Mouse (Mus musculus): ENCODE results near the gene Pnn. TPM values are rescaled to one million over a fixed set of nuclear protein-coding genes. Genes with fewer than 3 reads are reported as not detected.

The Pnn gene
- polyA plus RNA-seq (2015; fragmentation: Nextera tagmentation; extraction: Ambion mirVana), result 61.6 and 76.5 TPM in 2 replicates

DNA sequence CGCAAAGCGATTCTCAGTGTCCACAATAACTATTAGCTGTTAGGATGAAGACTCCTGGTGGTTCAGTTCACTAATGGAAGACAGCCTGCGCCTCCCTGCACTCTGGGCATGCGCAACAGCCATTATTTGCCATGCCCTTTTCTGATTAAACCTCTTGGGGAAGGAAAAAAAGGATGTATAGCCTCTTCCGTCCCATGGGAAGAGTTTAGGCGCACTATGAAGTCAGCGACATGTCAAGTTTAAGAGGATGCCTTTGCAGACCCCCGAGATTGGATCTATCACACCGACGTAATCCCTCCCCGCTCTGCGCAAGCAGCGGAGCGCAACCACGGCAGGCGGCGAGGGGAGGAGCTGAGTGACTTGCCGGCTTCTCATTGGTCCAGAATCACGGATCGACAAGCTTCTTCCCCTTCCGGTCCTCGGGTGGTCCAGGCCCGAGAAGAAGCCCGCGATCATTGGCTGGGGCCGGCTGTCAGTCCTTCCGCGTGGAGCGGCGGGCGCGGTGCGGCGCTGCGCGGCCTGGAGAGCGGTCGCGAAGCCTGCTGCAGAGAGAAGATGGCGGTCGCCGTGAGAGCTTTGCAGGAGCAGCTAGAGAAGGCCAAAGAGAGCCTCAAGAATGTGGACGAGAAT, at the start of gene Pnn:
TSS of gene Pnn (plus strand) at position 437 of the 630 bp plus-strand sequence.
- ATAC-seq (replicated peaks; ENCODE audit: extremely low read depth, insufficient read depth, low FRiP score), result peak; percentile 99
- under 1% methylated on average over 43 of the region's 43 CpGs for WGBS
- H3K27me3 ChIP-seq (ENCODE audit: control insufficient read depth, insufficient read depth, low read length), result peaks cover 2% of the 10 kb centered on the region; the same call in 1 of the 2 replicates

GRCm38 (mm10) chr12:59017970-59018369, 48.7 kb upstream of the Pnn start:
- H3K27me3 ChIP-seq (ENCODE audit: control insufficient read depth, insufficient read depth, low read length), result no peaks in the 10 kb centered on the region
- no peak overlapping the region for H3K27ac ChIP-seq (ENCODE audit: low read length)
- no peak overlapping the region for H3K4me3 ChIP-seq (ENCODE audit: low read length)
- WGBS, result 89% methylated on average over 8 of the region's 8 CpGs
- ATAC-seq (replicated peaks; ENCODE audit: extremely low read depth, insufficient read depth, low FRiP score), result no peak
- H3K36me3 ChIP-seq (ENCODE audit: control insufficient read depth, insufficient read depth), result peaks cover 28% of the 10 kb centered on the region
- no peak overlapping the region for H3K9ac ChIP-seq (ENCODE audit: low read length)
- no peak overlapping the region for H3K4me2 ChIP-seq (ENCODE audit: low read depth, low read length)
- H3K4me1 ChIP-seq (ENCODE audit: control insufficient read depth, insufficient read depth, low read length), result peaks cover 3% of the 10 kb centered on the region
- H3K9me3 ChIP-seq (replicated peaks; ENCODE audit: control insufficient read depth, low read length), result no peaks in the 10 kb centered on the region

More for the DNA sequence above, at the start of gene Pnn:
- Histone ChIP-seq H3K27ac (ENCODE audit: low read length) (peak within 1 kb of the TSS; percentile 95), H3K4me1 (ENCODE audit: control insufficient read depth, insufficient read depth, low read length) (peaks cover 3% of the 10 kb centered on the region), H3K36me3 (ENCODE audit: control insufficient read depth, insufficient read depth) (peaks cover 30% of the 10 kb centered on the region), H3K4me2 (ENCODE audit: low read depth, low read length) (peak within 1 kb of the TSS; percentile 79), H3K4me3 (ENCODE audit: low read length) (peak within 1 kb of the TSS; percentile 97), H3K9me3 (replicated peaks; ENCODE audit: control insufficient read depth, low read length) (no peaks in the 10 kb centered on the region), H3K9ac (ENCODE audit: low read length) (peak within 1 kb of the TSS; percentile 100)

DNA sequence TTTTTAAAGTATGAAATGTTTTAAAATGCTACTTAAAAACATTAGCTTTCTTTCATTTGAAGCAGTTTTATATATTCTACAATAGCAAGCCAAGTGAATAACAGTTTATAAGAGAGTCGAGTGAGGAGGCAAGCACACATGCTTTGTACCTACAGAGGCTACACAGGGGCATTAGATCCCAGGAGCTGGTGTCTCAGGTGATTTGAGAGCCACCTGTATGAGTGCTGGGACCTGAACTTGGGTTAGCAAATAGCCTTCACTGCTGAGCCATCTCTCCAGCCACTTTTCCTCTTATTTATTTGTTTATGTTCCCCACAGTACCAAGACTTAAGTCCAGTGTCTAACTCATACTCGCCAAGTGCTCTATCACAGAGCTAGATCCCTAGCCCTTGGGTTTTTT, 46.8 kb upstream of the Pnn start:
- Histone ChIP-seq H3K4me2 (ENCODE audit: low read depth, low read length) (no peak overlapping the region), H3K9me3 (replicated peaks; ENCODE audit: control insufficient read depth, low read length) (no peaks in the 10 kb centered on the region), H3K9ac (ENCODE audit: low read length) (no peak overlapping the region), H3K36me3 (ENCODE audit: control insufficient read depth, insufficient read depth) (peaks cover 31% of the 10 kb centered on the region), H3K27me3 (ENCODE audit: control insufficient read depth, insufficient read depth, low read length) (no peaks in the 10 kb centered on the region), H3K4me3 (ENCODE audit: low read length) (no peak overlapping the region), H3K27ac (ENCODE audit: low read length) (no peak overlapping the region), H3K4me1 (ENCODE audit: control insufficient read depth, insufficient read depth, low read length) (no peaks in the 10 kb centered on the region)
- WGBS, result 88% methylated on average over 2 of the region's 2 CpGs
- no peak for ATAC-seq (replicated peaks; ENCODE audit: extremely low read depth, insufficient read depth, low FRiP score)

DNA sequence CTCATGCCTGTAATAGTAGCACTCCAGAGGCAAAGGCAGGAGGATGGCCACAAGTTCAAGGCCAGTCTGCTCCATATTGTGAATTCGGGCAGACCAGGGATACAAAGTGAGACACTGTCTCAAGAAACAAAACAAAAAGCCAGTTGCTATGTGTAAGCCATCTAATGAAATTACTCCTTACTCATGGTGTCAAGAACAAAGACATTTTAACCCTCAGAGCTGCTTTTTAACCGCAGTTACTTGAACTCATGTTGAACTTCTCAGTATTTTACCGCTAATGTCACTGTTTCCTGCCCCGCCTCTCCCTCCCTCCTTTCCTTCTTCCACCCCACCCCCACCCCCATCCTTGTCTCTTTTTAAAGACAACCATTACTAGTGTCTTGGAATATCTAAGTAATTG, 45.4 kb upstream of the Pnn start:
- Histone ChIP-seq H3K9ac (ENCODE audit: low read length) (no peak overlapping the region), H3K36me3 (ENCODE audit: control insufficient read depth, insufficient read depth) (peaks cover 40% of the 10 kb centered on the region), H3K27me3 (ENCODE audit: control insufficient read depth, insufficient read depth, low read length) (no peaks in the 10 kb centered on the region), H3K4me3 (ENCODE audit: low read length) (no peak overlapping the region), H3K27ac (ENCODE audit: low read length) (no peak overlapping the region), H3K4me1 (ENCODE audit: control insufficient read depth, insufficient read depth, low read length) (no peaks in the 10 kb centered on the region), H3K4me2 (ENCODE audit: low read depth, low read length) (no peak overlapping the region), H3K9me3 (replicated peaks; ENCODE audit: control insufficient read depth, low read length) (no peaks in the 10 kb centered on the region)
- no peak for ATAC-seq (replicated peaks; ENCODE audit: extremely low read depth, insufficient read depth, low FRiP score)
- WGBS, result 80% methylated on average over 4 of the region's 4 CpGs

GRCm38 (mm10) chr12:59032101-59032500, 34.6 kb upstream of the Pnn start:
- no peak for ATAC-seq (replicated peaks; ENCODE audit: extremely low read depth, insufficient read depth, low FRiP score)
- no peaks in the 10 kb centered on the region for H3K4me1 ChIP-seq (ENCODE audit: control insufficient read depth, insufficient read depth, low read length)
- no peak overlapping the region for H3K4me2 ChIP-seq (ENCODE audit: low read depth, low read length)
- no peaks in the 10 kb centered on the region for H3K27me3 ChIP-seq (ENCODE audit: control insufficient read depth, insufficient read depth, low read length)
- H3K36me3 ChIP-seq (ENCODE audit: control insufficient read depth, insufficient read depth), result peaks cover 8% of the 10 kb centered on the region; the same call in 1 of the 2 replicates
- no peak overlapping the region for H3K4me3 ChIP-seq (ENCODE audit: low read length)
- no peak overlapping the region for H3K9ac ChIP-seq (ENCODE audit: low read length)
- 64% methylated on average over 5 of the region's 5 CpGs for WGBS
- no peak overlapping the region for H3K27ac ChIP-seq (ENCODE audit: low read length)
- H3K9me3 ChIP-seq (replicated peaks; ENCODE audit: control insufficient read depth, low read length), result no peaks in the 10 kb centered on the region

DNA sequence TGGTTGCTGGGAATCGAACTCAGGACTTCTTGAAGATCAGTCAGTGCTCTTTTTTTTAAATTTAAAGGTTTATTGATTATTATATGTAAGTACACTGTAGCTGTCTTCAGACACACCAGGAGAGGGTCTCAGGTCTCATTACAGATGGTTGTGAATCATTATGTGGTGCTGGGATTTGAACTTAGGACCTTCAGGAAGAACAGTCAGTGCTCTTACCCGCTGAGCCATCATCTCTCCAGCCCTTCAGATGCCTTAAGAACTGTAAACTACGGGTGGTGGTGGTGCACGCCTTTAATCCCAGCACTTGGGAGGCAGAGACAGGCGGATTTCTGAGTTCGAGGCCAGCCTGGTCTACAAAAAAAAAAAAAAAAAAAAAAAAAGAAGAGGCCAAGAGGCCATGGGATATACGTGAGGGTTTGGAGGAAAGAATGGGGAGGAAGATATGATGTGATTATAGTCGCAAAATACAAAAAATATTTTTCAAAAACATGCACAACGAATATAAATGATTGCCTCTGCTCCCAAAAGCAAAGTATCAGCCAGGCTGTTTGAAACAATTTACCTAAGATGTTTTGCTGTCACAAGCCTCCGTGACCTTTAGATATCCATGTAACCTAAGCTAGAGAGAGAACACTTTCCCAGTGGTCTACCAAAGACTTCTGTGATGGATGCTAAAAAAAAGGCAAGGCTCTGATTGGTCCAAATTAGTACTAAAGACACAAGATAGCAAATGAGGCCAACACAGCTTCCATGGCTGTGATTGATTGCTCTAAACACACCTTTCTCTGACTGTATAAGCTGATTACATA, 27.3 kb upstream of the Pnn start:
- no peaks in the 10 kb centered on the region for H3K27me3 ChIP-seq (ENCODE audit: control insufficient read depth, insufficient read depth, low read length)
- H3K4me1 ChIP-seq (ENCODE audit: control insufficient read depth, insufficient read depth, low read length), result 0 out of 2 replicates have a peak, but pooled peaks cover 4% of the 10 kb centered on the region
- WGBS, result 71% methylated on average over 10 of the region's 10 CpGs
- H3K4me2 ChIP-seq (ENCODE audit: low read depth, low read length), result peak overlapping the region; percentile 56
- peak overlapping the region; percentile 84 for H3K27ac ChIP-seq (ENCODE audit: low read length)
- no peak overlapping the region for H3K9ac ChIP-seq (ENCODE audit: low read length)
- peaks cover 18% of the 10 kb centered on the region for H3K36me3 ChIP-seq (ENCODE audit: control insufficient read depth, insufficient read depth)
- H3K4me3 ChIP-seq (ENCODE audit: low read length), result peak overlapping the region; percentile 20; the same call in 1 of the 2 replicates
- 0 out of 2 replicates have a peak, but pooled peaks have one; percentile 20 for ATAC-seq (replicated peaks; ENCODE audit: extremely low read depth, insufficient read depth, low FRiP score)
- H3K9me3 ChIP-seq (replicated peaks; ENCODE audit: control insufficient read depth, low read length), result no peaks in the 10 kb centered on the region

DNA sequence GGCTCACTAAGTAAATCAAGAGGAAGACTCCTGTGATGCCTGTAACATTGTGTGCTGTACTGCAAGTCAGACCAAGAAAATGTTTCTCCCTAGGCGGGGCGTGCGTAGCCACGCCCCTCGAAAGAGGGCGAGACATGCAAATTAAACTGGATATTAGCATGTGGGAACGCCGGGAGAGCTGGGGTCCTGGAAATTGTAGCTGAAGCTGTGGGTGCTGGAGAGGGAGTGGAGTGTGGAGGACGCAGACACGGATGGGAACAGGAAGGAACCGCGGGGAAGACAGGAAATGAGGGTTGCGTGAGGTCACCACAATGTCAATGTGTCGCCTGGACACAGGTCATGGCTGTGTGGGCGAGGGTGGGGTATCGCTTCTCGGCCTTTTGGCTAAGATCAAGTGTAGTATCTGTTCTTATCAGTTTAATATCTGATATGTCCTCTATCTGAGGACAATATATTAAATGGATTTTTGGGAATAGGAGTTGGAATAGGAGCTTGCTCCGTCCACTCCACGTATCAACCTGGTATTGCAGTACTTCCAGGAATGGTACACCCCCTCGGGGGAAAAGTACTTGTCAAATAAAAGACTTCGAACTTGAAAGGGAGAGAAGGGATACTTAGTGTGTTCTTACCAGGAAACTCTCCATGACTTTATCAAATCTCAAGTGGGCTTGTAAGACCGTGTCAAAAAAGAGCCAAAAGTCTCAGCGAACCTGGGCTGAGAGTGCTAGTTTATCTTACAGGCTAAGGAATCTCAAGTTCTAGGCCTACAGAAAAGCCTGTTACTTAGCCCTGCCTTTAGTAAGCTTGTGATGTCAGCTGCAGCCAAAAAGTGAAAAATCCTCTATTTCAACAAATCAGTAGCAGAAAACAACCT, 26.5 kb upstream of the Pnn start:
- Histone ChIP-seq H3K9me3 (replicated peaks; ENCODE audit: control insufficient read depth, low read length) (no peaks in the 10 kb centered on the region), H3K36me3 (ENCODE audit: control insufficient read depth, insufficient read depth) (peaks cover 25% of the 10 kb centered on the region), H3K4me1 (ENCODE audit: control insufficient read depth, insufficient read depth, low read length) (0 out of 2 replicates have a peak, but pooled peaks cover 4% of the 10 kb centered on the region), H3K9ac (ENCODE audit: low read length) (peak overlapping the region; percentile 54), H3K27me3 (ENCODE audit: control insufficient read depth, insufficient read depth, low read length) (no peaks in the 10 kb centered on the region), H3K4me2 (ENCODE audit: low read depth, low read length) (peak overlapping the region; percentile 56), H3K4me3 (ENCODE audit: low read length) (peak overlapping the region; percentile 20; the same call in 1 of the 2 replicates), H3K27ac (ENCODE audit: low read length) (peak overlapping the region; percentile 84)
- ATAC-seq (replicated peaks; ENCODE audit: extremely low read depth, insufficient read depth, low FRiP score), result peak; percentile 79
- WGBS, result 6% methylated on average over 23 of the region's 23 CpGs

- peak overlapping the region; percentile 84 for H3K27ac ChIP-seq (ENCODE audit: low read length)
- 27% methylated on average over 7 of the region's 7 CpGs for WGBS
Measured at GRCm38 (mm10) chr12:59040851-59041250, 25.8 kb upstream of the Pnn start.

More at GRCm38 (mm10) chr12:59040851-59041250, 25.8 kb upstream of the Pnn start:
- no peaks in the 10 kb centered on the region for H3K9me3 ChIP-seq (replicated peaks; ENCODE audit: control insufficient read depth, low read length)
- ATAC-seq (replicated peaks; ENCODE audit: extremely low read depth, insufficient read depth, low FRiP score), result no peak
- 0 out of 2 replicates have a peak, but pooled peaks cover 4% of the 10 kb centered on the region for H3K4me1 ChIP-seq (ENCODE audit: control insufficient read depth, insufficient read depth, low read length)
- no peak overlapping the region for H3K9ac ChIP-seq (ENCODE audit: low read length)
- no peak overlapping the region for H3K4me2 ChIP-seq (ENCODE audit: low read depth, low read length)
- H3K27me3 ChIP-seq (ENCODE audit: control insufficient read depth, insufficient read depth, low read length), result no peaks in the 10 kb centered on the region
- no peak overlapping the region for H3K4me3 ChIP-seq (ENCODE audit: low read length)
- H3K36me3 ChIP-seq (ENCODE audit: control insufficient read depth, insufficient read depth), result peaks cover 30% of the 10 kb centered on the region
